Comparison of ENCODE assay signal across 24 mouse cellular contexts in genomic region chr3:51373544-51373943, GRCm38 (mm10). TPM values are rescaled to one million over a fixed set of nuclear protein-coding genes. Genes with fewer than 3 reads are reported as not detected.
DNase-seq lines count a peak whose midpoint lies in the region; ATAC-seq and TF ChIP-seq lines count a peak whose summit lies in the region.
"Had no signal": no experiment of that assay in that cellular context is flagged by ENCODE, and none has a peak within 500 bp of the region (broad histone marks: within the 10 kb centered on the region; RNA-seq: fewer than 3 reads in every experiment).

No protein-coding gene starts in this region.

- no peak overlapping the region for H3K27ac ChIP-seq in intestine, postnatal 0 days (ENCODE audit: low read depth, low read length)
- no peak overlapping the region for H3K27ac ChIP-seq in intestine, embryonic 16.5 days (ENCODE audit: low read length)
- H3K27ac ChIP-seq in liver, postnatal 0 days (ENCODE audit: low read depth): peak overlapping the region; percentile 17; the same call in 1 of the 2 replicates
- no peak overlapping the region for H3K27ac ChIP-seq in ES-E14 (ENCODE audit: insufficient read depth, low read depth, low read length, poor library complexity, severe bottlenecking)
- no peak overlapping the region for H3K27ac ChIP-seq in stomach, postnatal 0 days (replicated peaks)
- H3K27ac ChIP-seq: embryonic facial prominence, embryonic 12.5 days; forebrain, embryonic 12.5 days; hindbrain, embryonic 12.5 days; limb, embryonic 15.5 days; midbrain, embryonic 13.5 days; neural tube, embryonic 13.5 days had no signal

- peak; percentile 37 for TF ChIP-seq CTCF in intestine, postnatal 0 days (IDR thresholded peaks at IDR 0.05; ENCODE audit: low read depth)
- peak; percentile 40 for TF ChIP-seq CTCF in liver, postnatal 0 days (IDR thresholded peaks at IDR 0.05; ENCODE audit: low read depth)
- peak; percentile 51 for TF ChIP-seq CTCF in stomach, postnatal 0 days (IDR thresholded peaks at IDR 0.05; ENCODE audit: low read depth)

- ATAC-seq in intestine, postnatal 0 days: no peak
- ATAC-seq in intestine, embryonic 16.5 days: no peak
- no peak for ATAC-seq in liver, postnatal 0 days
- no peak for ATAC-seq in stomach, postnatal 0 days (ENCODE audit: low FRiP score, low TSS enrichment)
- ATAC-seq: midbrain, embryonic 13.5 days had no signal

- H3K36me3 ChIP-seq in intestine, postnatal 0 days (ENCODE audit: control insufficient read depth, insufficient read depth): no peaks in the 10 kb centered on the region
- H3K36me3 ChIP-seq in intestine, embryonic 16.5 days (ENCODE audit: control insufficient read depth, insufficient read depth, low read length): no peaks in the 10 kb centered on the region
- no peaks in the 10 kb centered on the region for H3K36me3 ChIP-seq in liver, postnatal 0 days (replicated peaks; ENCODE audit: insufficient read depth, low read length)
- H3K36me3 ChIP-seq in ES-E14 (ENCODE audit: control insufficient read depth, insufficient read depth, low read length, poor library complexity, severe bottlenecking): no peaks in the 10 kb centered on the region
- H3K36me3 ChIP-seq in stomach, postnatal 0 days (ENCODE audit: control insufficient read depth, insufficient read depth, low read length): no peaks in the 10 kb centered on the region
- H3K36me3 ChIP-seq: embryonic facial prominence, embryonic 12.5 days; forebrain, embryonic 12.5 days; heart, embryonic 12.5 days; hindbrain, embryonic 12.5 days; limb, embryonic 15.5 days; midbrain, embryonic 13.5 days; neural tube, embryonic 13.5 days had no signal

- in situ Hi-C loops in ES-E14 (cut with MboI; ENCODE audit: low sequenced_read_pairs in 2 of 2, unreplicated experiment in 2 of 2): no loop called here

- H3K4me2 ChIP-seq in intestine, postnatal 0 days (replicated peaks; ENCODE audit: low read depth): no peak overlapping the region
- no peak overlapping the region for H3K4me2 ChIP-seq in intestine, embryonic 16.5 days (ENCODE audit: low read depth, low read length)
- H3K4me2 ChIP-seq in liver, postnatal 0 days (ENCODE audit: low read depth, low read length): no peak overlapping the region
- H3K4me2 ChIP-seq in stomach, postnatal 0 days (replicated peaks; ENCODE audit: low read depth): no peak overlapping the region
- H3K4me2 ChIP-seq: embryonic facial prominence, embryonic 12.5 days; forebrain, embryonic 12.5 days; heart, embryonic 12.5 days; hindbrain, embryonic 12.5 days; limb, embryonic 15.5 days; midbrain, embryonic 13.5 days; neural tube, embryonic 13.5 days had no signal

- H3K27me3 ChIP-seq in intestine, postnatal 0 days (replicated peaks; ENCODE audit: control insufficient read depth, insufficient read depth, low read length): no peaks in the 10 kb centered on the region
- no peaks in the 10 kb centered on the region for H3K27me3 ChIP-seq in intestine, embryonic 16.5 days (replicated peaks; ENCODE audit: control insufficient read depth, insufficient read depth, low read length)
- no peaks in the 10 kb centered on the region for H3K27me3 ChIP-seq in liver, postnatal 0 days (ENCODE audit: insufficient read depth, low read length)
- no peaks in the 10 kb centered on the region for H3K27me3 ChIP-seq in stomach, postnatal 0 days (ENCODE audit: control insufficient read depth, insufficient read depth, low read length)
- H3K27me3 ChIP-seq: embryonic facial prominence, embryonic 12.5 days; heart, embryonic 12.5 days; hindbrain, embryonic 12.5 days; limb, embryonic 15.5 days; midbrain, embryonic 13.5 days; neural tube, embryonic 13.5 days had no signal

- intact Hi-C loops in heart, postnatal 36 days (cut with DNase I): no loop called here

- WGBS in intestine, postnatal 0 days: 64% methylated on average over 5 of the region's 5 CpGs
- 75% methylated on average over 5 of the region's 5 CpGs for WGBS in intestine, embryonic 16.5 days
- 52% methylated on average over 5 of the region's 5 CpGs for WGBS in liver, postnatal 0 days (ENCODE audit: insufficient replicate concordance)
- 57% methylated on average over 5 of the region's 5 CpGs for WGBS in stomach, postnatal 0 days

- no peak overlapping the region for H3K4me3 ChIP-seq in intestine, postnatal 0 days (ENCODE audit: low read depth, low read length)
- H3K4me3 ChIP-seq in intestine, embryonic 16.5 days (ENCODE audit: low read length): no peak overlapping the region
- H3K4me3 ChIP-seq in liver, postnatal 0 days (ENCODE audit: low read depth, low read length): no peak overlapping the region
- H3K4me3 ChIP-seq in ES-E14 (ENCODE audit: insufficient read depth in 1 of 2, low read depth in 1 of 2, low read length in 2 of 2, poor library complexity in 1 of 2, severe bottlenecking in 1 of 2): no peak overlapping the region
- H3K4me3 ChIP-seq in stomach, postnatal 0 days (ENCODE audit: low read depth, low read length): no peak overlapping the region
- H3K4me3 ChIP-seq: embryonic facial prominence, embryonic 12.5 days; forebrain, embryonic 12.5 days; heart, embryonic 12.5 days; hindbrain, embryonic 12.5 days; limb, embryonic 15.5 days; midbrain, embryonic 13.5 days; neural tube, embryonic 13.5 days had no signal

- H3K9ac ChIP-seq in intestine, postnatal 0 days (ENCODE audit: low read depth, low read length): no peak overlapping the region
- no peak overlapping the region for H3K9ac ChIP-seq in intestine, embryonic 16.5 days (ENCODE audit: low read depth, low read length)
- no peak overlapping the region for H3K9ac ChIP-seq in liver, postnatal 0 days (replicated peaks)
- H3K9ac ChIP-seq in ES-E14 (ENCODE audit: insufficient read depth, low read depth, low read length, poor library complexity, severe bottlenecking): no peak overlapping the region
- H3K9ac ChIP-seq in stomach, postnatal 0 days (ENCODE audit: low read length): no peak overlapping the region
- H3K9ac ChIP-seq: embryonic facial prominence, embryonic 12.5 days; forebrain, embryonic 12.5 days; heart, embryonic 12.5 days; hindbrain, embryonic 12.5 days; limb, embryonic 15.5 days; midbrain, embryonic 13.5 days; neural tube, embryonic 13.5 days had no signal

- H3K4me1 ChIP-seq in intestine, postnatal 0 days (replicated peaks; ENCODE audit: control insufficient read depth, insufficient read depth, low read length): no peaks in the 10 kb centered on the region
- H3K4me1 ChIP-seq in intestine, embryonic 16.5 days (ENCODE audit: control insufficient read depth, insufficient read depth, low read length): peaks cover 3% of the 10 kb centered on the region; the same call in 1 of the 2 replicates
- peaks cover 9% of the 10 kb centered on the region; the same call in 1 of the 2 replicates for H3K4me1 ChIP-seq in liver, postnatal 0 days (ENCODE audit: insufficient read depth)
- peaks cover 0 to 3% of the 10 kb centered on the region in 2 experiments; a peak in 1 of 4 replicates for H3K4me1 ChIP-seq in ES-E14 (ENCODE audit: control insufficient read depth in 2 of 2, insufficient read depth in 2 of 2, low read length in 2 of 2, poor library complexity in 1 of 2)
- no peaks in the 10 kb centered on the region for H3K4me1 ChIP-seq in stomach, postnatal 0 days (replicated peaks; ENCODE audit: control insufficient read depth, insufficient read depth)
- H3K4me1 ChIP-seq: heart, embryonic 12.5 days; hindbrain, embryonic 12.5 days; midbrain, embryonic 13.5 days had no signal

- DNase-seq in liver, postnatal 0 days: no peak
- DNase-seq in liver (no peak), ES-E14 (ENCODE audit: low read depth, low spot score) (no peak)
- no peak for DNase-seq in stomach, postnatal 0 days (ENCODE audit: low spot score)
- no peak for DNase-seq in heart, postnatal 36 days
- DNase-seq: cerebellum, adult 11-12 months; cerebellum, postnatal 25 days; heart, postnatal 14 days; left cerebral cortex, postnatal 4 days; lung, adult 18-20 months; retina, postnatal 1 day; right cerebral cortex, postnatal 25 days; thymus, postnatal 14 days had no signal

- no peaks in the 10 kb centered on the region for H3K9me3 ChIP-seq in intestine, postnatal 0 days (ENCODE audit: control insufficient read depth)
- H3K9me3 ChIP-seq in intestine, embryonic 16.5 days (ENCODE audit: control insufficient read depth, low read length): no peaks in the 10 kb centered on the region
- H3K9me3 ChIP-seq in liver, postnatal 0 days (ENCODE audit: low read length): no peaks in the 10 kb centered on the region
- H3K9me3 ChIP-seq in ES-E14 (ENCODE audit: control insufficient read depth, insufficient read depth, low read depth, low read length): no peaks in the 10 kb centered on the region
- no peaks in the 10 kb centered on the region for H3K9me3 ChIP-seq in stomach, postnatal 0 days (ENCODE audit: control insufficient read depth, low read length)
- H3K9me3 ChIP-seq: embryonic facial prominence, embryonic 12.5 days; hindbrain, embryonic 12.5 days; limb, embryonic 15.5 days; midbrain, embryonic 13.5 days; neural tube, embryonic 13.5 days had no signal

- TF ChIP-seq EP300 in liver, postnatal 0 days (IDR thresholded peaks at IDR 0.05; ENCODE audit: low read depth): no peak
- no peak for TF ChIP-seq EP300 in stomach, postnatal 0 days (optimal IDR thresholded peaks at IDR 0.05)

RNA-seq across cellular contexts. Expression of gene Mgarp, which starts 23.0 kb away (rescaled TPM):
- polyA plus RNA-seq in intestine, postnatal 0 days (2015; fragmentation: Nextera tagmentation; extraction: Ambion mirVana): 0.41 and 0.59 TPM in 2 replicates
- 4.0 and 9.6 TPM in 2 replicates for polyA plus RNA-seq in intestine, embryonic 16.5 days (2015; fragmentation: Nextera tagmentation; extraction: Ambion mirVana)
- polyA plus RNA-seq in liver, postnatal 0 days (2015; fragmentation: Nextera tagmentation; extraction: Ambion mirVana): 0.34 and 0.60 TPM in 2 replicates
- total RNA-seq in ES-E14 (2012; rRNA removed): 12.5 and 17.5 TPM in 2 replicates
- 0.73 and 0.82 TPM in 2 replicates for polyA plus RNA-seq in stomach, postnatal 0 days (2015; fragmentation: Nextera tagmentation; extraction: Ambion mirVana)
- under 1 TPM in 1 of 2 experiments, not detected in 1; 0.33 TPM for total RNA-seq in heart, postnatal 36 days (2021)
- total RNA-seq: granulocyte monocyte progenitor cell, adult 5-6 weeks; left cerebral cortex, postnatal 4 days; megakaryocyte, adult 5-6 weeks had no signal

RNA-seq across cellular contexts. Expression of gene Elf2, which starts 33.1 kb away (rescaled TPM):
- 38.6 and 40.7 TPM in 2 replicates for polyA plus RNA-seq in intestine, postnatal 0 days (2015; fragmentation: Nextera tagmentation; extraction: Ambion mirVana)
- polyA plus RNA-seq in intestine, embryonic 16.5 days (2015; fragmentation: Nextera tagmentation; extraction: Ambion mirVana): 43.4 and 53.5 TPM in 2 replicates
- 19.6 and 22.1 TPM in 2 replicates for polyA plus RNA-seq in liver, postnatal 0 days (2015; fragmentation: Nextera tagmentation; extraction: Ambion mirVana)
- total RNA-seq in ES-E14 (2012; rRNA removed): 26.7 and 28.4 TPM in 2 replicates
- 32.4 and 36.3 TPM in 2 replicates for polyA plus RNA-seq in stomach, postnatal 0 days (2015; fragmentation: Nextera tagmentation; extraction: Ambion mirVana)
- 10 to 100 TPM; 53.8 to 62.2 TPM for total RNA-seq in heart, postnatal 36 days (2021)

RNA-seq across cellular contexts. Expression of gene Ndufc1, which starts 35.2 kb away (rescaled TPM):
- 1,384 and 1,395 TPM in 2 replicates for polyA plus RNA-seq in intestine, postnatal 0 days (2015; fragmentation: Nextera tagmentation; extraction: Ambion mirVana)
- 906 and 911 TPM in 2 replicates for polyA plus RNA-seq in intestine, embryonic 16.5 days (2015; fragmentation: Nextera tagmentation; extraction: Ambion mirVana)
- polyA plus RNA-seq in liver, postnatal 0 days (2015; fragmentation: Nextera tagmentation; extraction: Ambion mirVana): 766 and 780 TPM in 2 replicates
- total RNA-seq in ES-E14 (2012; rRNA removed): 152 and 231 TPM in 2 replicates
- polyA plus RNA-seq in stomach, postnatal 0 days (2015; fragmentation: Nextera tagmentation; extraction: Ambion mirVana): 884 and 979 TPM in 2 replicates
- 1,000 to 10,000 TPM; 1,613 to 1,736 TPM for total RNA-seq in heart, postnatal 36 days (2021)

RNA-seq across cellular contexts. Expression of gene Naa15, which starts 41.4 kb away (rescaled TPM):
- polyA plus RNA-seq in intestine, postnatal 0 days (2015; fragmentation: Nextera tagmentation; extraction: Ambion mirVana): 14.4 and 16.3 TPM in 2 replicates
- polyA plus RNA-seq in intestine, embryonic 16.5 days (2015; fragmentation: Nextera tagmentation; extraction: Ambion mirVana): 27.3 and 27.9 TPM in 2 replicates
- 11.3 and 11.9 TPM in 2 replicates for polyA plus RNA-seq in liver, postnatal 0 days (2015; fragmentation: Nextera tagmentation; extraction: Ambion mirVana)
- total RNA-seq in ES-E14 (2012; rRNA removed): 43.7 and 53.4 TPM in 2 replicates
- polyA plus RNA-seq in stomach, postnatal 0 days (2015; fragmentation: Nextera tagmentation; extraction: Ambion mirVana): 16.3 and 19.0 TPM in 2 replicates
- 10 to 100 TPM; 42.8 to 48.4 TPM for total RNA-seq in heart, postnatal 36 days (2021)
